Mouse (Mus musculus): ENCODE measurements around the gene Fgfr2.
A peak's percentile ranks its signal among the peaks of the same experiment; 100 is the strongest.

The Fgfr2 gene

DNA sequence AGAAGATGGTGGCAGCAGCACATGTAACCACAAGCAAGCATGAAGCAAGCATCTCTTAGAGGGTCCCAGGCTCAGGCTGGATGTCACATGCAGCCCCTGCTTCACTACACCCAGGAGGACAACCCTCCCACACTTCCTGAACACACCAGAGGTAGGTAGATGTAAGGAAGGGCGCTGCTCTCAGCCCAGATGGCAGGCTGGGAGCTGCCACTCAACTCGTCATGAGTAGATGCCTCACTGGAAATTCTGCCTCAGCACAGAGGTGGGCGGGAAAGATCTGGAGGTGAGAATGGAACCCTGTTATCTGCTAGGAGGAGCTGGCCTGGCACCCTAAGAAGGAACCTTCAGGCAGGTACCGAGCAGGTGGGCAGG, 355.2 kb downstream of the Fgfr2 start:
- no peak for DNase-seq

DNA sequence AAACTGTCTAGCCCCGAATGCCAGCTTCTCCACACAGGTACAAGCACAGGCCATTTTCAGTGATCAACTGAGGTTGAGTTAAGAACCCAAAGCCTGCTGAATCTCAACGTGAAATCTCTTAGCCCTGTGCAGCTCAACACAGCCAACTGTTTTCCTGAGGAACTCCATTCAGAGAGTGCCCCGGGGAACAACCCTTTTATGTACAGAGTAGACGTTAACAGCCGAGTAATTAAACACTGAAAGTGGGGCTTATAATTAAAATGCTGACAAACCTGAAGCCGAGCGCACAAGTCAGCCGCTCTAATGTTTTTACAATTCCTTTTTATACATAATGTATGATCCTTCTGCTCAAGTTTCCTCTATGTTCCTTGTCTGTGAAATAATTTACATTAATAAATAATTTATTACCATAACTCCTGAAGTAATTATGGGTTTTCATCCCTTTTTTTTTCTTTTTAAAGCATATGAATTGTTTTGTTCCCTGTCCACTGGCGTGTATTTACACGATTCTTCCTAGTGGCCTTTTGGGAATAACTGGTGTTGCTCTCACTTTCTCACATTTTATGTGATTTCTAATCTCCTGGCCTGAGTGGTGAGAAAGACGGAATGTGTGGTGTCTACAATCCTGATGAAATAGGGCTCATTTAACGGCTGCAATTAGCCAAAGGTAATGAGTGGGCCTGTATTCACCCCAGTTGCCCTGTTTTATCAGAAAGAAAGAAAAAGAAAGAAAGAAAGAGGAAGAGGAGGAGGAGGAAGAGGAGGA, 355.7 kb downstream of the Fgfr2 start:
- DNase-seq = no peak

DNA sequence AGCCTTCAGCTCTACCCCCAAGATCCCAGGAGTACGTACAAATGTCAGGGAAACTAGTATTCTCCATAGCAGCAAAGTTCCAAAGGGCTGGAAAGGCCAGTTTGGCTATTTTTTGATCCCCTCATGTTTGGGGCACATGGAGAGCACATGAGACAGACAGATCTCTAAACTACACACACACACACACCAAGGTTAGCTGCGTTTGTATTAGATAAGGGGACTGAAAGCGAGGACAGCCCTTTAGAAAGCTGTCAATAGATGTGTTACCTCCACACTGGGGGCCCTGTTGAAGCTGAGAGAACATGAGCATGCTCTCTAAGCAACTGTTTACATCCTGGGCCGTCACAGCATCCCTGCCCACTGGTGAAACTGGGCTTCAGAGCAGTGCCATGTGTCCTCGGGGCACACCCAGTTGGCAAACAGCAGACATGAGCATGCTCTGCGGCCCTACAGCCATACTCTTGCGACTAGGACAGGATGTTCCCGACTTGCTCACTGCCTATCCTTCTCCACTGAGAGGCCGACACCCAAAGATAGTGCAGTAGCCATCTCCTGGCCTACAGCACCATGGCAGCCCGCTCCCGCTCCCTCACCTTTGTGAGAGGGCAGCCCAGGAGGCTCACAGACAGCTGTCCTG, 356.8 kb downstream of the Fgfr2 start:
- DNase-seq = no peak

DNA sequence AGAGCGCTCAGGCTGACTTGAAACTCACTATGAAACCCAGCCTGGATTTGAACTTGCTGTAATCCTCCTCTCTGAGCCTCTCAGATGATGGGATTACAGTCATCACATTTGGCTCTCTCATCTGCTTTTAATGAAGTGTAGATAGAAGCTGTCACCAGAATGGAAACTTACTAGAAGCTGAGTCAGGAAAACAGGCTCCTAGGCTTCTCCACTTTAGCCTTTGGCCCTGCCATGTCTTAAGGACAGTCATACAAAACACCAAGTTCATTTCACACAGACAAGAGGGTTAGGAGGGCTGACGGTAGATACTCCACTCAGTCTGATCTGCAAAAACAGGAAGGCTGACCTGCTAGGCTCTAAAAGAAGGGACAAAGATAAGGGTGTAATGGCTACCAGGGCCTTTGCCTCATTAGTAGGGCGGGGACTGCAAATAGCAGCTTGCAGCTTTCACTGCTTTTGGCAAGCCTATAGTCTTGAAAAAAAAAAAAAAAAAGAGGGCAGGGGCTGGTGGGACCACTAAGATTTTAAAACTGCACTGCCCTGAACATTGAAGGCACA, 357.4 kb downstream of the Fgfr2 start:
- DNase-seq = no peak

DNA sequence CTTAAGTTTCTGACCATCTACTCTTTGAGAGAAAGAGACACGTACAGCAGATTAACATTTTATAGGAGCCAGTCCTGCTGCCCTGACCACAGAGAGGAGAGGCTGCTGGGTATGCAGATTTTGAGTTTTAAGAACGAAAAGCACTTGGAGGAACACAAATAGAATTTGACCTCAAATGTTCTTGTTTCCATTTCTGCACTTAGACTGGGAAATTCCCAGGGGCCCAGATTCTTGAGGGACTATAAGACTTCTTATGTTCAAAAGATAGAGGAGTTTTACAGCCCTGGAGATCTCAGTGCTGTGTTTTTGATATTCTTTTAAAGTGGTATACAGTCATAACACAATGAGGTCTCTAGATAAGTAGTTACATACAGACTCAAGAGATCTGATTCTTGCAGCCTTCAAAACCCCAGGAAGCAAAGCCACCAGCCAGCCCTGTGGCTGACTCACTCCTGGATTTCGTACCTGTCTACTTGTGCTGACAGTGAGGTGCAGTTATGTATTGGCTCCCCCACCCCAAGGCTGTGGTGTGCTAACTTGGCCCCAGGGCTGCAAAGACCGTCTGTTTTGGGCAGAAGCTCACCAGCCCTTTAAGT, 358.2 kb downstream of the Fgfr2 start:
- no peak for DNase-seq

DNA sequence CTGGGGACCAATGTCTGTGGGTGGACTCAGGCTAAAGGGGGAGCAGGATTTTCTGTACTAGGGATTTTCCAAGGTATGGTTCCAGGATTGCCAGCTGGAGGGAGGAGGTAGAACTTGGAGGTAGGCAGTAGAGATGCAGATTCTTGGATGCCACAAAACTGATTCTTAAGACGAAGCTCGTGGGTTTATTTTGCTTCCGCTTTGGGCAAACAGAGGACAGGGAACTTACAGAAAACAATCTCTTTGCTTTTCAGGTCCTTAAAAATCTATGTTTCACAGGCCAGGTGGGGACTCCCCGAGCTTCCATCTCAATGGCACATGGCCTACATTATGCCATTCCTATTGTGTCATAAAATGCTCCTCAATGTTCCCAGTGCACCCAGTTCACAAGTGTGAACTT, 358.8 kb downstream of the Fgfr2 start:
- DNase-seq = no peak

DNA sequence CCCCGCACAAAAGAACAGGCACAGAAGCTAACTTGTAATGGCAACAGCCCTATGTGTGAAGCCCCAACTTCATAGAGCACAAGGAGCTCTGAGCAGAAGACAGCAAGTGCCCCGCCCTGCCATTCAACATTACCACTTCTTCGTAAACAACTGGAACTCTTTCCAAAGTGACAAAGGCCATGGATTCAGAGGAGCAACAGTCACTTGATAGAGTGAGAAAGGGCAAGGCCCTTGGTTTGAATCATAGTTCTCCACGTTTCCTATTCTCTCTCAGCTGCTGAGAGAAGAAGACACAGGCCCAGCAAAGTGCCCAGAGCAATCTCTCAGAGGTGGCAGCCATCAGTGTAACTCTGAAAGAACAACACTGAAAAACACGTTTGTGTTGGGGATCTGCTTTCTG, 359.2 kb downstream of the Fgfr2 start:
- DNase-seq = no peak

DNA sequence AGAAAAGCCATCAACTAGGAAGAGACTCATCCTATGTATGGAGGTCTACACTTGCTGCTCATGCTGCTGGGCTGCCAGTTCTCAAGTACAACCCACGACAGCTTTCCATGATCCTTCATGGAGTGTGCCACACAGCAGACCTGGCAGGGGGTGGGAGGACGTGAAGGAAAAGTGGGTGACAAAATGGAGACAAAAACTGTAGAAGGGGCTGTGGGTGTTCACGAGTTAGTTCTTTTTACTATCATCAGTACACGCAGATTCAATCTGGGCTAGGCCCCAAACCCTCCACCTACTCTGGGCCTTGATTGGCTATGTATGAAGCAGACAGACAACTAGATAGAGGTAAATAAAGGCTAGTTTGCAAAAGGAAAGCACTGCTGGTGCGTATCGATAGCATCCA, 359.8 kb downstream of the Fgfr2 start:
- no peak for DNase-seq

DNA sequence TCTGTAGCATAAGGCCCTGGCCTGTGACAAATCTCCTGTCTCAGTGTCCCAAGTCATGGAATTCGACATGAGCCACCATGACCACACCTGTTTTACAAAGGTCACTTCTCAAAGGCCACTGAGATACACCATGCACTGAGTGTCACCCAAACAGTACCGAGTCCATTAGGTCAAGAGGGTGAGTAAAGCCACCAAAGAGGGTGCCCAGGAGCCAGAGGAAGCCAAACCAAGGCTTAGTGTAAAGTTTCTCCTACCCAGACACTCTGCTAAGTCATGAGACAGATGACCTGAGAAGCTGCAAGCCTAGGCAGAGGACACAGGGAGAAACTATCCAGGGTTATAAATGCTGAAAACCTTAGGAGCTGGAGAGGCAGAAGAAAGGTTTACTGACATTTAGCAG, 361.7 kb downstream of the Fgfr2 start:
- DNase-seq = no peak

DNA sequence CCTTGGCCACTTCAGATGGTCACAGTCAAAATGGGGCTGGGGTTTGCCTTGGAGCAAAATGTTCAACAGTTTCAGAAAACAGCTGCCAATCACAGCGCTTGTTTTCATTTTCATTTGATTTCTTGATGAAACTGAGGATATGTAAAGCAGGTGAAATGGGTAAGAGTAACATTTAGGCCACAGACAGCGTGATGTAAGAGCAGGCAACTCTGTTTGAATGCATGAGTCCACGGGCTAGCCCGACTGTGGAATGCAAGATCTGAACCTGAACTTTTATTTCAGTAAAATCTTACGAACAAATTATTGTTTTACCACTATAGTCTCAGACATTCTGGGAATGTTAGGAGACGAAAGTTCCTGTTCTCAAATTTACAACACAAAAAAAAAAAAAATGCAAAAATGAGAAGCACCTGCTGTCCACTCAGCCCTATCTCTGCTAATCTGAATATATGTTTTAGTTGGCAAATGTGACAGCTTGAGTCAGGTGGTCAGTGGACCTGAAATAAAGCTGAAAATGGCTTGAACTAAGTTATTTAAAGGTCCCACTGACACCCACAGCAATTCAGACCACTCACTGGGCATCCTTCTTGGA, 362.5 kb downstream of the Fgfr2 start:
- no peak for DNase-seq

DNA sequence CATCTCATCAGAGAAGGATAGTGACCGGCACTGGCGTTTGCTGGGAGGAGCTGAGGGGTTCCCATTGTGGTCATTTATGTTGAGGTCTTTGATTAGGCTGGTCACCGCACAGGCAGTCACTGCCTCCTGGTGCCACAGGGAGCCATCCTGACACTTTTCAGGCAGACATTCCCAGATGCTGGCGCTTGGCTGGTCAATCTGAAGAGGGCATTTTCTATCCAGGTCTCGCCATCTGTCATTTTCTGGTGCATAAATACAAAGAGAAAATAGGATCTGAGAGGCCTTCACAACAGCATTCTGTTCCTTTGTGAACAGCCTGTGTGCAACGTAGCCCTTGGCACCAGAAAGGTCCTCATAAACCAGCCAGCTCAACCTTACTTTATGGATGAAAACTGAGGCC, 363.2 kb downstream of the Fgfr2 start:
- DNase-seq = peak; percentile 91

DNA sequence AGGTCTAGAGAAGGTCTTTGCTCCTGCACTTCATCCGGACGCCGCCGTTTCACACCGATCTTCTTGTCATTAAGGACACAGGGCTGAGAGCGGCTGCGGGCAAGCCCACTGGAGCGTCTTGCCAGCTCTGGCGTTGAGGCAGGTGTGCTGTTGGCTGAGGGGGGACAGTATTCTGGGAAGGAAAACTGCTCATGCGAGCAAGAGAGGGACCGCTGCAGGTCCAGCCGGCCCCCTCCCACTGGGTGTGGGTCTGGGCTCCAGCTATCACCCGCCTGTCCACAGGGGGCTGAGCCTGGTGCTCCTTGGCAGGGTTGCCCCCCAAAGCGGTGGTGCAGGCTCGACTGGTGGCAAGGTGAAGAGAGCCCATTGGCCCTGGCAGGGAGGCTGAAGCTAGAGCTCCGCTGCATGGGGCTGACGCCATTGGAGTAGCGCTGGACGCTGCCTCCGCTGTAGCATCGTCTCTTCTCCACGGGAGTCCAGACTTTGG, 363.7 kb downstream of the Fgfr2 start:
- peak; percentile 73 for DNase-seq

DNA sequence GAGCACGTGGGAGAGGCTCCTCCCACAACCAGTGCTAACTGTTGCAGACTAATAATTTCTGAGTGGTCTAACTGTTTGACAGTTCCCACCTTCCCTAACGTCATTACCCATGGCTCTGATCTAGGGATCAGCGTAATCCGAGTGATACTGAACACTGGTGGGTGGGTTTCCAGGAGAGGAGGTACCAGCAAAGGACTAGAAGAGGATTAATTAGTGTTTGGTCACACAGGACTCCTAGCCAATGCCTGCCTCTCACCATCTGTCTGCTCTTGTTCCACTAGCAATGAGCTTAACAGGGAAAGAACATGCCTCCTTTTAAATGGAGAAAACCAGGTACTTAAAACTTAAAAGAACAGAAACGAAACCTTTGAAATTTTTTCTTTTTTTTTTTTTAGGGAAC, 364.3 kb downstream of the Fgfr2 start:
- DNase-seq = peak; percentile 81

DNA sequence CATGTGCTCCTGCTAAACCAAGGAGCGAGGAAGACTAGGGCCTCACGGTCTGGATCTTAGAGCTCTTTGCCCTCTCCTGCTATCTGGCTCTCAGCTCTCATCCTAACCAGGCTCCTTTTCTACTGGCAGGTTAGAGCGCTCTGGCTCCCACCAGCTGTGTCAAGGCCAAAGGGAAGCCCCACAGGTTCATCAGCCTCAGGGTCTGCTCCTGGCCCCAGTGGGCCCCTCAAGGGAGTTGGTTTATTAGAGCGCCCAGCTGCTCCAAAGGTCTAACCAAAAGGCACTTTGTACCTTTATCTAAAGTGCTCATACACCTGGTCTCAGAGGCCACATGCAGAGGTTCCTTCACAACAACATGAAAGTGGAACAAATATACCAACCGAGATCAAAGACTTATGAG, 366.8 kb downstream of the Fgfr2 start:
- no peak for DNase-seq

DNA sequence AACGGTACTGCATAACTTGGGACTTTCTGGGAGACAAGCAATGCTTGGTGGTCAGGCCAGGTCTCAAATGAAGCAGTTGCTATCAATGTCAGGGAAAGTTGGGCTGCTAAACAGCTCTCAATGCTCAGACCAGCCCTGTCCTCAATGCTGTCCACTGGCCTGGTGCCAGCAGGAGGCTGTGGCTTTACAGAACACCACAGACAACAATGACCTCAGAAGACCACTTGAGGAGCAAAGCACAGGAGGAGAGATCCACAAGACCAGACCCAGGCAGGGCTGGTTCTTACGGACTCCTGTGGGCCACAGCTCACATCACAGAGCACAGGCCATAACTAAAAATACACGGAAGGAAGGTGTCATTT, 368.8 kb downstream of the Fgfr2 start:
- no peak for DNase-seq

DNA sequence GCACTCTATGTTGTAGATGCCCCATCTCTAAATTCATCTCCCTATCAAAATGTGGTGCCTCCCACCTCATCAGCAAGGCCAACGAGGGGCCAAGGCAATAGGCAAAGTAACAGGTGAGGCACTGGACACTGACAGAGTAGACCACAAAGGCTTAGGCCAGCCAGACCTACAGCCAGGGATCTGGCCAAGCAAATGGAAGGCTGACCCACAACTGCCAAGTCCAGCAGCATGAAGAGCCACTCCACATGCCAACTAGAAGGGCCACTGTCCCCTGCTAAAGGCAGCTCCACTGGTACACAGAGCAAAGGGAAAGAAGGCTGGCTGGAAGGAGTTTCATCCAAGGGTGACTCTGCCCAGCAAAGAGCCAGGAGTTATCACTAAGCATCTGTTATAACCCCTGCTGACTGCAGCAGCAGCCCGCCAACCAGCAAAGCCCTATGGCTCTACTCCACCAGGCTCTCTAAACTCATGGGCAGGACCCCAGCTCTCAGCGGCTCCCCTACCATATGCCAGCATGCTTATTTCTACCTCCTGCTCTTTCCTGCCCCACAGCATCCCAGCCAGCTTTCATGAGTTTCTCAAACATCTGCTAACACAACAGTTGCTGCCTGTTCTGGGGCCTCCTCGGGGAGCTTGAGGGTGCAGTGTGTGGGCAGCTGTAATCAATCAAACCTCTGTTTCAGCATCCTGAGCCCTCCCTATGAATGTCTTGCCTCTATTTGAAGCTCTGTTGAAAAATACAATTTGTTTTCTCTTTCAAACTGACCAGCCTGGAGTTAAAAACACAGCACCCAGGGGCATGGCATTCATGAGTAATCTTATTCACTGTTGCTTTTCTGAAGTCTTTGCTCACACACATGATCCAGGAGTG, 369.4 kb downstream of the Fgfr2 start:
- no peak for DNase-seq

DNA sequence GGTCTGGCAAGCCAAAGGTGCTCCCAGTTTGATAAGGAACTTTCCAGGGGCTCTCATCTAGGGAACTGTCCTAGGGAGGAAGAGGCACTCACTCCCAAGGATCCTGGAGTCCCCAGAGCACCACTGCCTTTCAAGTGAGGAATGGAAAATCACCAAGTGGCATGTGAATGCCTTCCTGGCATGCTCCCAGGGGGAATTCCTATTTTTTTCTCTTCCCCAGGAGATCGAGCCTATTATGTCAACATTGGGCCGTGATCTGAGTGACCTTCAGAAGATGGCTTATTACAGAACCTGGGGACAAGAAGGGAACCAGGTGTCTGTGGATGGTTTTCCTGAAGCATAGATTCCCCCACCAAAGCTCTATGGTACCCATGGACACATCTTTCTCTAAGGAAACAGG, 371.4 kb downstream of the Fgfr2 start:
- no peak for DNase-seq

DNA sequence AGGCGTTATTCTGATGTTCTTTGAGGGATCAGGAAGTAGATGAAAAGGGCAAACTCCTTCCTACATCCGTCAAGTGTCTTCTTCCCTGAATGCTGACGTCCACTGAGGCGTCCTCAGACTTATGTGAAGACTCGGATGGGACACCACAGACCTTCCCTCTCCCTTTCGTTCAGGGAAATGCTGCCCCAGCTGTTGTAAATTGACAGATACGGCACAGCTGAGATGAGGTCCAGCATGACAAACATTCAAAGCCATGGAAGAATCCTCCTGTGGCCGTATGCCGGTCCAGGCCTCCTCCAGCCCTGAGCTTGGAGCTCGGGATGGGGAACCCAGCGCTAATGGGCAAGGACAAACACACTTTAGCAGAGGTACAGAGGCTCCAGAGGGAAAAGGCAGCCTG, 373.6 kb downstream of the Fgfr2 start:
- DNase-seq = no peak

DNA sequence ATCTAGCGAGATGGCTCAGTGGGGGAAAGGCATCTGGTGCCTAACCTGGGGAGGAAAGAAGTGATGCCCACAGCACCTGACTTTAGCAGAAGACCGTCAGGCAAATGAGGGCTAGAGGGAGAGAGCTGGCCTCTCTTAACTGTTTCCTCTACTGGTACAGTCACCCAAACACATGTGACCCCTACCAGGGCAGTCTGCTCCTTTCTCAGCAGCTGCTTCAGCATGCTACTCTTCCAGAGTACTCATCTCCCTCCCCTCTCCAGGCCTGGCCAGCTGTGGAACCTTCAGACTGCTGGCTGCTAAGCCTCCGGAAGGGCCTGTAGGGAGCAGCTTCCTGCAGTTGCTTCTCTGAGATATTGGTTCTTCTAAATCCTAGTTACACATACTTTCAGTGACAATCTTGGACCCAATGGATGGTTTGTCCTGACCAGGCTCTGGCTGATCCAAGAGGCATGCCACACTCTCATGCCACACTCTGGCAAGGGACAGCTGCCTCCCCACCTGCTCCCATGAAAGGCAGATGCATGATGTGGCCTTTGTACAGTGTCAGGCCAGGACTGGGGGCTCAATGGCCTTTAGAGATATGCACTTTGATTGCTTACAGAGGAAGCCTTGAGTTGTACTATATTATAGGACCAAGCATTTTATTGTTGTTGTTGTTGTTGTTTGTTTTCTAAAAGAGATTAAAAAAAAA, 374.9 kb downstream of the Fgfr2 start:
- DNase-seq = no peak

DNA sequence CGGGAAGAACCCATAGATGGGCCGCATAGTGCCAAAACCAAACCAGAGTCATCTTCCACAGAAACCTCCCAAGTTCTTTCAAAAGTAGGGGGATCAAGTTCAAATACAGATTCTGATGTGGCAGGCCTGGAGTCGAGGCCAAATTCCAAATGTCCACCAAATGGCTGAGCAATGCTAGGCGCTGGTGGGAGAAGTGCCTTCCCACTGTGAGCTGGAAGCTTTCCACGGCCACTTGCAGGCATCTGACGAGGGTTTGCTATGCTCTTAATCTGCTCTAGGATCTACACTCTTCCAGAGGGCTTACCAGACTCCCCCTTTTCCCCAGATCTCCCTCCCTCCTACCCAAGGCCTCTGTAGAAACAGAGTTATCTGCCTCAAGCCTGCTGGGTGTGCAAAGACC, 376.1 kb downstream of the Fgfr2 start:
- peak; percentile 82 for DNase-seq

DNA sequence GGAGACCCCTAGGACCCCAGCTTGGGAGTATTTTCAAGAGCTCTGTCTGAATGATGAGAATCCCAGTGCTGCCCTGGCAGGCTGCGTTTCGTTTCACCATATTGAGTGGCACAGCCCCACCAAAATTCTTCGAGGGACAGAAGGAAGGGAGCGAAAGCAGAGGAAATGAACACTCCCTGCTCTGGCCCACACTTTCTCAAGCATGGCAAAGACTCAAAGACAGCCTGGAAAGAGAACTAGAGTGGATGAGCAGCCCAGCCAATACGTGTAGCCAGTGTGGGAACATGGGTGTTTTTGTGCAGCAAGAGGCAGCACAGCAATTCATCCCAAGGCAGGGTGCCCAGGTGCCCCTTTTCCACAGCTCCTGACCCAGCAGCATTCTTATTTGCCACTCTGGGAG, 380.2 kb downstream of the Fgfr2 start:
- DNase-seq = no peak

DNA sequence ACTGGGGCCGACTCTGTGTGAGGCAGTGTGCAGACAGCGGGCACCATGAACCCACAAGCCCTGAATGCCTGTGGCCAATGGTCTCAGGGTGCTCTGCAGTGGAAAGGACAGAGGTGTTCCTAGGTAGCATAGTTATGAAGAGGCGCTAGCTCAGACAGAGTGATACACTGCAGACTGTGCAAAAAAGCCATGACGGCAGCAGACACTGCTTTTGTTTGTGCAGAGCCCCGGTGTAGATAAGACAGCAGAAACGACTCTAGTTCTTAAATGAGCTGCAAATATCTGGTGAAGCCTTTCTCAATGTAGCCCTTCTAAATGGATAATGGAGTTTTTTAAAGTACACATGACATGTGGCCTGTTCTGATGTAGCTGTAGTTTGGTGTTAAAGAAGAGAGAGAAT, 383.3 kb downstream of the Fgfr2 start:
- no peak for DNase-seq

Data from cerebellum, adult 9-10 months (tissue).